Mouse (Mus musculus): Measurements from ENCODE around the gene Rpl36-ps4. TPM values are rescaled to one million over a fixed set of nuclear protein-coding genes. Genes with fewer than 3 reads are reported as not detected.
A peak's percentile ranks its signal among the peaks of the same experiment; 100 is the strongest.
"Not testable (repeated sequence)": the region's sequence is repeated elsewhere in the genome, so short reads cannot be mapped to it uniquely, and the experiment has no call there.

Rpl36-ps4 gene
- polyA plus RNA-seq, 1 experiment = not detected

DNA sequence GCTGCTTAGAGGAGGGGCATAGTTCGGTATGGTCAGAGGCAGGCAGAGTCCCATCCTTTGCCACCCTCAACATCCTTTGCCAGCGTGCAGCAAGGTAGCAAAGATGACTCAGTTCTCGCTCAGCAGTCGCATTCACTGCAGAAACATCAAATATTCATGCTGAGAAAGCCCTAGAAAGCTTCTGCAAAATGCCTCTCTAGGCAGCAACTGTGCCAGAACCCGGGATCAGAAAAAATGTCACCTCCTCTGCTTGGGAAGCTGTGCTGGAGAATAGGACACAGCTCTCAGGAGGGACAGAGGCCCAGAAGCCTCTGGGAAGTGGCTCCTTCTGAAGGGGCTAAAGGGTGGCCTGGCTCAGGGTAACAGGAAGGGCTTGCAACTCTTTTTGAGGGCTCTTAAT lies 2.7 kb upstream of the Rpl36-ps4 start:
- H3K4me3 ChIP-seq (ENCODE audit: insufficient read depth, low read depth, low read length) = no peak overlapping the region
- H3K27ac ChIP-seq (ENCODE audit: insufficient read depth, low read depth, low read length) = no peak overlapping the region
- 64% methylated on average over 5 of the region's 5 CpGs for WGBS
- H3K4me1 ChIP-seq (ENCODE audit: control insufficient read depth, insufficient read depth, low read length) = no peaks in the 10 kb centered on the region
- no peak for TF ChIP-seq POLR2A (IDR thresholded peaks at IDR 0.05; ENCODE audit: insufficient read depth, low read depth, low read length)
- no peak for TF ChIP-seq CTCF (IDR thresholded peaks at IDR 0.05; ENCODE audit: insufficient read depth, low read depth, low read length)

DNA sequence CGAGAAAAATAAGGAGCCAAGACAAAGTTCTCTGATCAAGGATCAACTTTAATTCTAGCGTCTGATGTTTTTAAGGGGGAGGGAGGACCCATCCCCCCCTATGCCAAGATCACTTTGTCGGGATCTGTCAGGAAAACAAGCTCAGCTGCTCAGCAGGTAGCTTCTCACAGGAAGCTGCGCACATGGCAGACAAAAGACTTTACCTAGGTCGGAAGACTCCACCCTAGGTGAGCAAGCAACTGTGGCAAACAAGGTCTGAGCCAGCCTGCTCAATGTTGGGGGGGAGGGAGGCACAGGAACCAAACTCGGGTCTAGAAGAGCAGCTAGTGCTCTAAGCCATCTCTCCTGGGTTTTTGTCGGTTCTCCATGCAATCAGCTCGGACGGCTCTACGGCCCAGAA lies 13.5 kb downstream of the Rpl36-ps4 start:
- H3K4me1 ChIP-seq (ENCODE audit: control insufficient read depth, insufficient read depth, low read length) = no peaks in the 10 kb centered on the region
- WGBS = 88% methylated on average over 10 of the region's 10 CpGs
- no peak overlapping the region for H3K27ac ChIP-seq (ENCODE audit: insufficient read depth, low read depth, low read length)
- no peak overlapping the region for H3K4me3 ChIP-seq (ENCODE audit: insufficient read depth, low read depth, low read length)
- TF ChIP-seq POLR2A (IDR thresholded peaks at IDR 0.05; ENCODE audit: insufficient read depth, low read depth, low read length) = no peak
- no peak for TF ChIP-seq CTCF (IDR thresholded peaks at IDR 0.05; ENCODE audit: insufficient read depth, low read depth, low read length)

DNA sequence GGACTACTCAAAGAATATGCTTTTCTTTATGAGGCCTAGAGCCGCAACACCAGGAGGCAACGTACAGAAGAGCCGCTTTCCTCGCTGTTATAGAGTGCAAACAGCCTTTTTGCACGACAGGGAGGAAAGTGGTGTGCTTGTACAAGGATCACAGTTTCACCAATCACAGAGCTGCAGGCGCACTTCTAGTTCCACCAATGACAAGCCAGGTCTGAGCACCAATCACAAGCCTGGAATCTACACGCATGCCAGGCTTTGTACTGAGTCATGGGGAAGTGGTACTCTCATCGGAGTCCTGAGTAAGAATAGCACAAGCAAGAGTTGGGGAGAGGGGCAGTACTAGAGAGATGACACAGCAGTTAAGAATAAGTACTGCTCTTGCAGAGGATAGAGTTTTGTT lies 14.0 kb downstream of the Rpl36-ps4 start:
- TF ChIP-seq POLR2A (IDR thresholded peaks at IDR 0.05; ENCODE audit: insufficient read depth, low read depth, low read length) (no peak), CTCF (IDR thresholded peaks at IDR 0.05; ENCODE audit: insufficient read depth, low read depth, low read length) (no peak)
- Histone ChIP-seq H3K4me1 (ENCODE audit: control insufficient read depth, insufficient read depth, low read length) (no peaks in the 10 kb centered on the region), H3K27ac (ENCODE audit: insufficient read depth, low read depth, low read length) (no peak overlapping the region), H3K4me3 (ENCODE audit: insufficient read depth, low read depth, low read length) (no peak overlapping the region)
- 87% methylated on average over 8 of the region's 8 CpGs for whole genome bisulfite sequencing

DNA sequence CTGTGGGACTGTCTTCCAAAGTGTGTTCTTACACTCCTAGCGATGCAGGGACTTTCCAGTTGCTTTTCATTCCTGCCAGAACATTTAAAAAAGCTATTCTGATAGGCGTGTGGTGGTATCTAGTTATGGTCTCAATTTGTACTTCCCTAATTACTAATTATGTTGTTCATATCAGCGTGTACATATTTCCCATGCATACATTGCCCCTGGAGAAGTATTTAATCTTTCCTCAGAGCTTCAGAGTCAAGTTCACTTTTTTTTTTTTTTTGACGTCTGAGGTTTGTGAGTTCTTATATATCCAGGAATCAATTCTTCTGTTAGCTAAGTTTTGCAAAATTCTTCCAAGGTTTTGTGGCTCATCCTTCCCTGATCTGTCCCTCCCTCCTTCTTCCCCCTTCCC lies 15.4 kb downstream of the Rpl36-ps4 start:
- no peak for TF ChIP-seq CTCF (IDR thresholded peaks at IDR 0.05; ENCODE audit: insufficient read depth, low read depth, low read length)
- TF ChIP-seq POLR2A (IDR thresholded peaks at IDR 0.05; ENCODE audit: insufficient read depth, low read depth, low read length) = no peak
- H3K4me1 ChIP-seq (ENCODE audit: control insufficient read depth, insufficient read depth, low read length) = no peaks in the 10 kb centered on the region
- WGBS = 78% methylated on average over 4 of the region's 4 CpGs
- H3K27ac ChIP-seq (ENCODE audit: insufficient read depth, low read depth, low read length) = no peak overlapping the region
- H3K4me3 ChIP-seq (ENCODE audit: insufficient read depth, low read depth, low read length) = no peak overlapping the region

DNA sequence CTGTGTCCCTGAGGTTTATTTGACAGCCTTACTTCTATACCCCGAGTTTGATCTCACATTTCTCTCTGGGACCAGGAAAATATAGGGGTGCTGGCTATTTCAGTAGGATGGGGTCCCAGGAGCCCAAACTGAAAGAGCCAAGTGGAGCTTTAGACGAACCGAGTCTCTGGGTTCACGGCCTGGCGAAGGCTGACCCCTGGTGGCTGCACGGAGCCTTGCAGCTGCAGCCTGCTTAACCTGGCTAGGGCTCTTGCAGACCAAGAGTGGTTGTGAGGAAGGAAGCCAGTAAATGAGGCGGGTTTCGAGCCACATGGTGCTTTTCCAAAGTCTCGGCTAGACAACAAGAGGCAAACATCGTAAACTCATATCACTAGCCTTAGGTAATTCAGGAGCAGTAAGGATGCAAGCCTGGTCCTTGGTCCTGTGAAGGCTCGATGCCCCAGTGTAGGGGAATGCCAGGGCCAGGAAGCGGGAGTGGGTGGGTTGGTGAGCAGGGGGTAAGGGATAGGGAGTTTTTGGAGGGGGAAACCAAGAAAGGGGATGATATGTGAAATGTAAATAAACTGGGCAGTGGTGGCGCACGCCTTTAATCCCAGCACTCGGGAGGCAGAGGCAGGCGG lies 28.3 kb downstream of the Rpl36-ps4 start:
- no peak for TF ChIP-seq POLR2A (IDR thresholded peaks at IDR 0.05; ENCODE audit: insufficient read depth, low read depth, low read length)
- peak; percentile 99 for TF ChIP-seq CTCF (IDR thresholded peaks at IDR 0.05; ENCODE audit: insufficient read depth, low read depth, low read length)
- no peak overlapping the region for H3K4me3 ChIP-seq (ENCODE audit: insufficient read depth, low read depth, low read length)
- no peak overlapping the region for H3K27ac ChIP-seq (ENCODE audit: insufficient read depth, low read depth, low read length)
- no peaks in the 10 kb centered on the region for H3K4me1 ChIP-seq (ENCODE audit: control insufficient read depth, insufficient read depth, low read length)
- WGBS = 42% methylated on average over 16 of the region's 16 CpGs

DNA sequence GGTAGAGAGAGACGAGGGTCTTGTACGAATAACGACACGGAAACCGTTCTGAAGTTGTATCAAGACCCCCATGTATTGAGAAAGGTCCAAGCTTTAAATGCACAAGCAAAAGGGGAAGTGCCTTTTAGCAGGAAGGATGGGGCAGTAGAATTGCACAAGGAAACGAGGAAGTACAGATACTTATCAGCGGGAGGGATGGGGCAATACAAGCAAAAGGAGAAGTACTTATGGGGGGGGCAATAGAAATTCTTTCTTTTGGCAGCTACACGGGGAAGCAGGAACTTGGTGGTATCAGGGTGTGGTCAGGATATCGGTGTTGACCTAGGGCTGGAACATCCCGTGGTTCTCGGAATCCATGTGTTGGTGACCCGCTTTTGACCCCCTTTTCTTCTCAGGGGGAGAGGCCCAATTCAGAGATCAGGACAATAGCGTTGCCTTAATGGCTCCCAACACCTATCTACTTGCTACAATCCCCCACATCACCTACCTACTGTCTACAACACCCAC lies 33.9 kb downstream of the Rpl36-ps4 start:
- WGBS = 95% methylated on average over 13 of the region's 13 CpGs
- not testable (repeated sequence) for H3K4me3 ChIP-seq (ENCODE audit: insufficient read depth, low read depth, low read length); H3K4me1 ChIP-seq (ENCODE audit: control insufficient read depth, insufficient read depth, low read length); H3K27ac ChIP-seq (ENCODE audit: insufficient read depth, low read depth, low read length)

DNA sequence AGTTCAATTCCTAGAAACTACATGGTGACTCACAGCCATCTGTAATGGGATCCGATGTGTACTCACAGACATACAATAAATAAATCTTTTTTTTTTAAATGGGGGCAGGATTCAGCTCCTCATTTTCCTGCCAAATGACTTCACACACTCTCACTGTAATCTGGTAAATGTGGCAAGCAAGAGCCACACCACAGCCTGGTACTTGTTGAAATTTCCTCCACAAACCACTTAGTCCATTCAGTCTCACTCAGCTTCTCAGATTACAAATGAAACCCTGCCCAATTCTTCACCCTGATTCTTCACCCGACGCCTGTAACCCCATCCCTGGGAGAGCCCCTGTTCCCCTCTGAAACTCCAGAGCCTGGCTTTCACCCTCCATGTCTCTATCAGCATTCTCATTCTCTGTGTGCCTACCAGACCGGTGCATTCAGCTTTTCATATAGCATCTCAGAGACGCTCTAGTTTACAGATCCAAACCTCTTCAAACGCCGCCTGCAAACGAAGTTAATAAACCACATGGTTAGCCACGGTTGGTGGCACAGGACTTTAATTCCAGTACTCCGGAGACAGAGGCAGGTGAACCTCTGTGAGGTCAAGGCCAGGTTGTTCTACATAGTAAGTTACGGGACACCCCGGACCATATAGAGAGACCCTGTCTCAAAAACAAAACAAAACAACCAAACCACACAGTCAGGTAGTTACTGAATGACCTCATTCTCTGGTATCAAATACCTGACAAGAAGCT lies 36.5 kb downstream of the Rpl36-ps4 start:
- H3K27ac ChIP-seq (ENCODE audit: insufficient read depth, low read depth, low read length) = no peak overlapping the region
- WGBS = 74% methylated on average over 12 of the region's 12 CpGs
- H3K4me1 ChIP-seq (ENCODE audit: control insufficient read depth, insufficient read depth, low read length) = no peaks in the 10 kb centered on the region
- TF ChIP-seq POLR2A (IDR thresholded peaks at IDR 0.05; ENCODE audit: insufficient read depth, low read depth, low read length) (no peak), CTCF (IDR thresholded peaks at IDR 0.05; ENCODE audit: insufficient read depth, low read depth, low read length) (no peak)
- no peak overlapping the region for H3K4me3 ChIP-seq (ENCODE audit: insufficient read depth, low read depth, low read length)

DNA sequence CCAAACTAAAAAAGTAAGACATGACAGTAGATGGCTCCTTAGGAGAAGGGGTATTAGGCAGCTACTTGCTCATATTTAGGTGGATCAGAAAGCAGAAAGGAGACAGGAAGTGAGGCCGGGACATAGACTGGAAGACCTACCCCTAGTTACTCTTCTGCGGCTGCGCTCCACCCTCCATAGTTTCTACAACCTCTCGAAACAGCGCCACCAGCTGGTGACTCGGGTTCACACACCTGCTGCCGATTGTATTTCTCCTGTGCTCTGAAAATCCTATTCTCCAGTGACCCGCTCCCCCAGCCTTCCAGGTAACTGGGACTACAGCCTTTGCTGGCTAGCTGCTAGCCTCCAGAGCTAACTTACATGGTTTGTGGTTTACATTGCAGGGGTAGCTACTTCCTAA lies 37.5 kb downstream of the Rpl36-ps4 start:
- WGBS = 64% methylated on average over 8 of the region's 8 CpGs
- TF ChIP-seq CTCF (IDR thresholded peaks at IDR 0.05; ENCODE audit: insufficient read depth, low read depth, low read length) (no peak), POLR2A (IDR thresholded peaks at IDR 0.05; ENCODE audit: insufficient read depth, low read depth, low read length) (no peak)
- H3K4me3 ChIP-seq (ENCODE audit: insufficient read depth, low read depth, low read length) = no peak overlapping the region
- H3K27ac ChIP-seq (ENCODE audit: insufficient read depth, low read depth, low read length) = no peak overlapping the region
- H3K4me1 ChIP-seq (ENCODE audit: control insufficient read depth, insufficient read depth, low read length) = no peaks in the 10 kb centered on the region

DNA sequence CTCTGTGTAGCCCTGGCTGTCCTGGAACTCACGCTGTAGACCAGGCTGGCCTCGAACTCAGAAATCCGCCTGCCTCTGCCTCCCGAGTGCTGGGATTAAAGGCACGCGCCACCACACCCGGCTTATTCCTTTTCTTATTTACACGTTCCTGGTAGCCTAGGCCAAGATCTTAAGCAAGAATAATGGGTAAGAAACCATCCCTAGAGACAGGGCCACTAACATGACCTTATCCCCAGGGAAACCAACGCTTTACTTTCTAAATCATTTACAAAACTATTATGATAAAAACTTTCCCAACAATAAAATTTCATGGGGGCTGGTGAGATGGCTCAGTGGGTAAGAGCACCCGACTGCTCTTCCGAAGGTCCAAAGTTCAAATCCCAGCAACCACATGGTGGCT lies 38.6 kb downstream of the Rpl36-ps4 start:
- H3K4me1 ChIP-seq (ENCODE audit: control insufficient read depth, insufficient read depth, low read length); H3K27ac ChIP-seq (ENCODE audit: insufficient read depth, low read depth, low read length); H3K4me3 ChIP-seq (ENCODE audit: insufficient read depth, low read depth, low read length): not testable (repeated sequence)
- WGBS = 90% methylated on average over 11 of the region's 11 CpGs

DNA sequence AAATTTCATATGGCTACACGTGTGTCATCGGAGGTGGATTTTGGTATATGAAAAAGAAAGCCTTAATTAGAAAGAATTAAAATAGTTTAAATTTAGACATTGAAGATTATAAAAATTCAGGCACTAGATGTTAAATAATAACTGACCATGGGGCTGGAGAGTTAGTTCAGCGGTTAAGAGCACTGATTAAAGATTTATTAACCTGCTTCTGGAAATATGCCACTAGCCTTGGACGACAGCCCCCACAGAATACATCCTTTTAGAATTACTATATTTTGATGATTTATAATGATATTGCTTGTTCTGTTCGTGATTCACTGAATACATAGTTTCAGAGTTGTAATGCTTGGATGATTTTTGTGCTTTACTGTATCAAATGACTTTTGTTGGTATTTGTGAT lies 39.2 kb downstream of the Rpl36-ps4 start:
- H3K27ac ChIP-seq (ENCODE audit: insufficient read depth, low read depth, low read length); H3K4me3 ChIP-seq (ENCODE audit: insufficient read depth, low read depth, low read length); H3K4me1 ChIP-seq (ENCODE audit: control insufficient read depth, insufficient read depth, low read length): not testable (repeated sequence)
- 89% methylated on average over 5 of the region's 5 CpGs for WGBS
